Mouse (Mus musculus): Measurements from ENCODE around the gene Mum1.

GRCm38 (mm10) chr10:80199440-80200008, 26.7 kb upstream of the Mum1 start:
- TF ChIP-seq CTCF (IDR thresholded peaks at IDR 0.05; ENCODE audit: insufficient read depth, low read depth, low read length) (peak; percentile 64; the same call in 1 of the 2 replicates), POLR2A (IDR thresholded peaks at IDR 0.05; ENCODE audit: insufficient read depth, low read depth, low read length) (no peak)

Measured in olfactory bulb, adult 2 months (tissue).